Mouse (Mus musculus) layer of hippocampus, postnatal 10 days (tissue): ENCODE measurements at regions not wholly inside any gene's neighbourhood (a gene's known extent, or its start where the extent isn't known, plus 50 kb on each side); places are given as distances from the start of the nearest gene placed in this dataset.

Experiments used
- DNase-seq, 2 experiments: peaks; one replicate each; pipeline ENCODE4 v3.0.0; 2021; ENCODE audit warnings: low spot score in 2 of 2

- no peak for DNase-seq
Observed at GRCm38 (mm10) chr19:36681056-36681455, 55.4 kb downstream of the Ppp1r3c start.

GRCm38 (mm10) chr19:36680322-36680721, 56.1 kb downstream of the Ppp1r3c start:
- DNase-seq, result no peak

GRCm38 (mm10) chr19:36679028-36679820, 57.2 kb downstream of the Ppp1r3c start:
- DNase-seq, result no peak

- no peak for DNase-seq
Observed at GRCm38 (mm10) chr19:36678382-36679027, 57.9 kb downstream of the Ppp1r3c start.

- DNase-seq, result peak; percentile 48 to 52
Observed at GRCm38 (mm10) chr19:36677101-36678081, 59.1 kb downstream of the Ppp1r3c start.

- DNase-seq, result no peak
Observed at GRCm38 (mm10) chr19:36674946-36675345, 61.5 kb downstream of the Ppp1r3c start.

- DNase-seq, result no peak
Observed at GRCm38 (mm10) chr19:36670813-36671212, 65.6 kb downstream of the Ppp1r3c start.
